Mouse (Mus musculus) embryonic facial prominence, embryonic 12.5 days (tissue): ENCODE data around the gene Nedd4. TPM values are rescaled to one million over a fixed set of nuclear protein-coding genes. Genes with fewer than 3 reads are reported as not detected.

Experiments used
- polyA plus RNA-seq: library from polyadenylated mRNA; unstranded; fragments of >200 nt; fragmentation: Nextera tagmentation; extraction: Ambion mirVana; gene quantifications from 2 replicates; pipeline ENCODE4 v1.2.1, GENCODE M21; 2016

Nedd4 gene
- polyA plus RNA-seq, 1 experiment from 2014 or later, result 756 TPM

Other genes with a start within 250 kb of the Nedd4 start
- gene Mns1, start 224.3 kb upstream of the Nedd4 start, polyA plus RNA-seq, result 33.4 and 33.6 TPM in 2 replicates
- 48.1 and 52.9 TPM in 2 replicates for gene Tex9, start 170.1 kb upstream of the Nedd4 start, polyA plus RNA-seq
- gene Rfx7, start 130.1 kb upstream of the Nedd4 start, polyA plus RNA-seq, result 14.6 TPM in 2 replicates
- 1.8 and 2.1 TPM in 2 replicates for gene Prtg, start 144.5 kb downstream of the Nedd4 start, polyA plus RNA-seq